Mouse (Mus musculus): ENCODE data around the gene Aup1. TPM values are rescaled to one million over a fixed set of nuclear protein-coding genes. Genes with fewer than 3 reads are reported as not detected.
A peak's percentile ranks its signal among the peaks of the same experiment; 100 is the strongest.

The Aup1 gene
- total and polyA plus RNA-seq, 2 experiments from 2014 or later: 136 to 219 TPM

DNA sequence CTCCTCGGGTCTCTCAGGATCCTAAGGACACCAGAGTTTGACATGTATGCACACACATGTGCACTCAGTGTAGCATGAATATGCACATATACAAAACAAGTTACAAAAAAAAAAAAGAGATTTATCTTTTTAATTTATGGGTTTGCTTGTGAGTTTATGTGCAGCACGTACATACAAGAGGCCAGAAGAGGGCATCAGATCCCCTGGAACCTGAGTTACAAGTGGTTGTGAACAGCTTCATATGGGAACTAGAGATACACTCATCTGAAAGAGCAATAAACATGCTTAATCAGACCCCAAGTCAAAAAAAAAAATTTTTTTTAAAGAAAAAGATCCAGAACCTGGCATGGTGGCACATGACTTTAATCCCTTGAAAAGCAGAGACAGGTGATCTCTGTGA lies 20.7 kb downstream of the Aup1 start:
- no peak for DNase-seq (ENCODE audit: low spot score)

DNA sequence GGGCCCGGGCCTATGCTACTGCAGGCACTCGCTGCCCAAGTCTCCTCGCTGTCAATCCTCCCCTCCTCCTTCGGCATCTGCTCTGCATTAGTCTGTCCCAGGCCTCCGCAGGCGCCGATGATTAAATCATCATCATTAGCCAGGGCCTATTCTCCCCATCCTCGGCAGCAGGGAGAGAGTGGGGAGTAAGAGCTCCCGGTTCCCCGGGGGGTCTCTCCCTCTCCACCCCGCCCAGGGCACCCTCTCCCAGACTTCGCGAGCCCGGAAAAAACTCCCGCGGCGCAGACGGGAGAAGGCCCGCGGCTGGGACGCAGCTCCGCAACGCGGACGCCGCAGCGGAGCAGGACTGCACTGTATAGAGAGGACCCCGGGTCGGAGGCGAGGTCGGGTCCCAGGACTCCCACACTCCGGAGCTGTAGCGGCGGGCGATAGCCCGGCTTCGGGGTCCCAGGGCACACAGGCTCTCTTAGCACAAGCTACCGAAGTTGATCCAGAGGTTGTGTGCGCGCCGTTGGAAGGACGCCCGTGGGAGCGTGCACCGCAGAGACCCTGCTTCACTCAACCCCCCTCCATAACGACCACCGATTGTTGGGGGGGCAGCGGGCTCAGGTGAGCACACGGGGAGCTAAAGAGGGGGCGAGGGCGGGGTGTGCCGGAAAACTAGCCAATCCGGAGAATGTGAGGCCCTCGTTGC lies 23.5 kb downstream of the Aup1 start, which contains the start of gene Pcgf1:
Gene Pcgf1, plus strand, starts transcription at position 240 of the 694 bp plus-strand sequence.
- peak within 1 kb of the TSS; percentile 86 for H3K4me2 ChIP-seq (ENCODE audit: low read depth, low read length)
- ATAC-seq (peak; percentile 68), DNase-seq (ENCODE audit: low spot score) (peak; percentile 28)
- H3K4me3 ChIP-seq (ENCODE audit: low read length): peak within 1 kb of the TSS; percentile 66
- H3K4me1 ChIP-seq (ENCODE audit: insufficient read depth, low read length): no peaks in the 10 kb centered on the region
- peak within 1 kb of the TSS; percentile 95 for H3K27ac ChIP-seq
- H3K9me3 ChIP-seq (ENCODE audit: low read length): no peaks in the 10 kb centered on the region
- under 1% methylated on average over 54 of the region's 54 CpGs for WGBS
- H3K27me3 ChIP-seq (ENCODE audit: insufficient read depth, low read length): peaks cover 26% of the 10 kb centered on the region
- 0 out of 2 replicates have a peak, but pooled peaks cover 4% of the 10 kb centered on the region for H3K36me3 ChIP-seq (ENCODE audit: insufficient read depth, low read length)
- peak within 1 kb of the TSS; percentile 59 for H3K9ac ChIP-seq (replicated peaks; ENCODE audit: low read length)
- no peak for TF ChIP-seq CTCF (IDR thresholded peaks at IDR 0.05; ENCODE audit: low read depth)

More for the DNA sequence above, 20.7 kb downstream of the Aup1 start:
- Histone ChIP-seq H3K27ac (no peak overlapping the region), H3K4me3 (ENCODE audit: low read length) (no peak overlapping the region), H3K4me1 (ENCODE audit: insufficient read depth, low read length) (no peaks in the 10 kb centered on the region), H3K36me3 (ENCODE audit: insufficient read depth, low read length) (no peaks in the 10 kb centered on the region), H3K27me3 (ENCODE audit: insufficient read depth, low read length) (peaks cover 54% of the 10 kb centered on the region), H3K4me2 (ENCODE audit: low read depth, low read length) (no peak overlapping the region), H3K9me3 (ENCODE audit: low read length) (no peaks in the 10 kb centered on the region), H3K9ac (replicated peaks; ENCODE audit: low read length) (no peak overlapping the region)
- no peak for ATAC-seq
- 9% methylated on average over 2 of the region's 2 CpGs for WGBS
- TF ChIP-seq CTCF (IDR thresholded peaks at IDR 0.05; ENCODE audit: low read depth): peak; percentile 35

- H3K4me1 ChIP-seq (ENCODE audit: insufficient read depth, low read length): no peaks in the 10 kb centered on the region
- H3K9me3 ChIP-seq (ENCODE audit: low read length): no peaks in the 10 kb centered on the region
- H3K4me3 ChIP-seq (ENCODE audit: low read length): peak overlapping the region; percentile 66
- H3K27ac ChIP-seq: peak overlapping the region; percentile 95
- peaks cover 24% of the 10 kb centered on the region for H3K27me3 ChIP-seq (ENCODE audit: insufficient read depth, low read length)
- WGBS: under 1% methylated on average over 46 of the region's 46 CpGs
- DNase-seq (ENCODE audit: low spot score): peak; percentile 99
- H3K9ac ChIP-seq (replicated peaks; ENCODE audit: low read length): peak overlapping the region; percentile 59
- H3K36me3 ChIP-seq (ENCODE audit: insufficient read depth, low read length): 0 out of 2 replicates have a peak, but pooled peaks cover 4% of the 10 kb centered on the region
- peak overlapping the region; percentile 86 for H3K4me2 ChIP-seq (ENCODE audit: low read depth, low read length)
- peak; percentile 94 for ATAC-seq
- TF ChIP-seq CTCF (IDR thresholded peaks at IDR 0.05; ENCODE audit: low read depth): peak; percentile 62
Observed at GRCm38 (mm10) chr6:83078324-83078858, 24.1 kb downstream of the Aup1 start.

GRCm38 (mm10) chr6:83080210-83080609 lies 25.9 kb downstream of the Aup1 start:
- H3K4me3 ChIP-seq (ENCODE audit: low read length): no peak overlapping the region
- H3K4me2 ChIP-seq (ENCODE audit: low read depth, low read length): no peak overlapping the region
- ATAC-seq (no peak), DNase-seq (ENCODE audit: low spot score) (no peak)
- no peaks in the 10 kb centered on the region for H3K9me3 ChIP-seq (ENCODE audit: low read length)
- no peaks in the 10 kb centered on the region for H3K4me1 ChIP-seq (ENCODE audit: insufficient read depth, low read length)
- TF ChIP-seq CTCF (IDR thresholded peaks at IDR 0.05; ENCODE audit: low read depth): no peak
- H3K27ac ChIP-seq: no peak overlapping the region
- H3K9ac ChIP-seq (replicated peaks; ENCODE audit: low read length): no peak overlapping the region
- H3K27me3 ChIP-seq (ENCODE audit: insufficient read depth, low read length): peaks cover 25% of the 10 kb centered on the region
- 98% methylated on average over 5 of the region's 5 CpGs for WGBS
- 0 out of 2 replicates have a peak, but pooled peaks cover 4% of the 10 kb centered on the region for H3K36me3 ChIP-seq (ENCODE audit: insufficient read depth, low read length)

DNA sequence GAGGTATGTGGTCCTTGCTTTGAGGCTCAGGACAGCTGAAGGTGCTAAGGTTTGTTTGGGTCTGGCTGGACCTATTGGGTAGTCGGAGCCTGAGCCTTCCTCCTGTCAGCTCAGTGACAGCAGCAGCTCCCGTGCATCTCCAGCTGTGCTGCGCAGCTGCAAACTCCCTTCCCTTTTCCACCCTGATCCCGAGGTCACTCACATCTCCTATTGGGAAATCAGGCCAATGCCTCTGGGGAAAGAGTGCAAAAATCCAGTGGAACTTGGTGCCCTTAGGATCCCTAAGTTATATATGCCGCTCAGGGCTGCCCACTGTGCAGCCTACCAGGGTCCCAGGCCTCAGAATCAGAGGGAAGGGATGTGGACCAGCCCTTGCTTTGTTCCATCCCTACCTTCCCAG lies 29.2 kb downstream of the Aup1 start:
- TF ChIP-seq CTCF (IDR thresholded peaks at IDR 0.05; ENCODE audit: low read depth): no peak
- 0 out of 2 replicates have a peak, but pooled peaks cover 4% of the 10 kb centered on the region for H3K36me3 ChIP-seq (ENCODE audit: insufficient read depth, low read length)
- 6% methylated on average over 5 of the region's 5 CpGs for WGBS
- DNase-seq (ENCODE audit: low spot score): no peak
- no peaks in the 10 kb centered on the region for H3K4me1 ChIP-seq (ENCODE audit: insufficient read depth, low read length)
- H3K4me2 ChIP-seq (ENCODE audit: low read depth, low read length): no peak overlapping the region
- no peak for ATAC-seq
- H3K27ac ChIP-seq: no peak overlapping the region
- no peaks in the 10 kb centered on the region for H3K9me3 ChIP-seq (ENCODE audit: low read length)
- H3K9ac ChIP-seq (replicated peaks; ENCODE audit: low read length): no peak overlapping the region
- H3K4me3 ChIP-seq (ENCODE audit: low read length): no peak overlapping the region
- peaks cover 47% of the 10 kb centered on the region for H3K27me3 ChIP-seq (ENCODE audit: insufficient read depth, low read length)

GRCm38 (mm10) chr6:83084477-83084876 lies 30.2 kb downstream of the Aup1 start:
- H3K27ac ChIP-seq: no peak overlapping the region
- H3K36me3 ChIP-seq (ENCODE audit: insufficient read depth, low read length): 0 out of 2 replicates have a peak, but pooled peaks cover 4% of the 10 kb centered on the region
- 5% methylated on average over 6 of the region's 6 CpGs for WGBS
- TF ChIP-seq CTCF (IDR thresholded peaks at IDR 0.05; ENCODE audit: low read depth): no peak
- no peaks in the 10 kb centered on the region for H3K9me3 ChIP-seq (ENCODE audit: low read length)
- H3K27me3 ChIP-seq (ENCODE audit: insufficient read depth, low read length): peaks cover 55% of the 10 kb centered on the region
- ATAC-seq: no peak
- no peak overlapping the region for H3K4me3 ChIP-seq (ENCODE audit: low read length)
- H3K4me1 ChIP-seq (ENCODE audit: insufficient read depth, low read length): no peaks in the 10 kb centered on the region
- H3K4me2 ChIP-seq (ENCODE audit: low read depth, low read length): no peak overlapping the region
- H3K9ac ChIP-seq (replicated peaks; ENCODE audit: low read length): no peak overlapping the region
- no peak for DNase-seq (ENCODE audit: low spot score)
